Mouse (Mus musculus) midbrain, postnatal 0 days (tissue): ENCODE measurements around the gene Utp4. TPM values are rescaled to one million over a fixed set of nuclear protein-coding genes. Genes with fewer than 3 reads are reported as not detected.

Experiments
- ATAC-seq: fragments of 200-750 bp; cut with Nextera tagmentation; 2 replicates; pipeline ENCODE4 v1.8.0; 2017; ENCODE audit warnings: moderate number of reproducible peaks, mild to moderate bottlenecking, moderate TSS enrichment, moderate library complexity; ENCODE audit not compliant: low FRiP score
- DNase-seq: peaks from one replicate; pipeline ENCODE4 v3.0.0-alpha.2; 2015; ENCODE audit warnings: low spot score
- H3K27ac ChIP-seq: fragments of 300-500 bp; sonication (generic); 2 replicates; pipeline ENCODE4 v1.5.1; 2014; ENCODE audit warnings: low read depth, mild to moderate bottlenecking, low read length, mixed read lengths
- H3K27me3 ChIP-seq: fragments of 300-500 bp; sonication (generic); 2 replicates; pipeline ENCODE4 v1.6.1; 2014; ENCODE audit warnings: low read length, control low read depth, mixed read lengths; ENCODE audit not compliant: insufficient read depth
- H3K36me3 ChIP-seq: fragments of 300-500 bp; sonication (generic); 2 replicates; pipeline ENCODE4 v1.6.1; 2014; ENCODE audit warnings: low read length, control low read depth, mixed read lengths; ENCODE audit not compliant: insufficient read depth
- H3K4me1 ChIP-seq: fragments of 300-500 bp; sonication (generic); 2 replicates; pipeline ENCODE4 v1.6.1; 2014; ENCODE audit warnings: mild to moderate bottlenecking, control low read depth, antibody characterized with exemption, low read length, mixed read lengths; ENCODE audit not compliant: insufficient read depth
- H3K4me2 ChIP-seq: fragments of 300-500 bp; sonication (generic); 2 replicates; pipeline ENCODE4 v1.6.1; 2014; ENCODE audit warnings: low read depth, mild to moderate bottlenecking, low read length, mixed read lengths; ENCODE audit not compliant: poor library complexity, severe bottlenecking
- H3K4me3 ChIP-seq: fragments of 300-500 bp; sonication (generic); 2 replicates; pipeline ENCODE4 v1.5.1; 2014; ENCODE audit warnings: low read depth, mild to moderate bottlenecking, low read length, moderate library complexity
- H3K9ac ChIP-seq: fragments of 300-500 bp; sonication (generic); replicated peaks from 2 replicates; pipeline ENCODE4 v1.6.1; 2014; ENCODE audit warnings: mild to moderate bottlenecking, low read length, moderate library complexity, mixed read lengths; ENCODE audit not compliant: poor library complexity, severe bottlenecking
- H3K9me3 ChIP-seq: fragments of 300-500 bp; sonication (generic); 2 replicates; pipeline ENCODE4 v1.6.1; 2016; ENCODE audit warnings: low read length, control low read depth
- CTCF ChIP-seq: IDR thresholded peaks from 2 replicates; pipeline ENCODE4 v1.5.1; 2016; ENCODE audit warnings: antibody characterized with exemption, mild to moderate bottlenecking
- WGBS: fragments of 180-500 bp; shearing (Covaris S2); extraction: QIAGEN DNeasy Blood & Tissue Kit; methylation state at CpG from one replicate; pipeline ENCODE4 v1.1.7; 2014; 5-methylcytosine and 5-hydroxymethylcytosine counted together
- polyA plus RNA-seq: library from polyadenylated mRNA; unstranded; fragments of >200 nt; fragmentation: Nextera tagmentation; extraction: Ambion mirVana; gene quantifications from 2 replicates; pipeline ENCODE4 v1.2.1, GENCODE M21; 2015
- total RNA-seq: library from RNA; depleted of rRNA; stranded (reverse); fragments of >200 nt; gene quantifications from 2 replicates; pipeline ENCODE4 v1.2.3, GENCODE M21; 2014

The Utp4 gene
- total and polyA plus RNA-seq, 2 experiments from 2014 or later = 23.7 to 28.0 TPM

DNA sequence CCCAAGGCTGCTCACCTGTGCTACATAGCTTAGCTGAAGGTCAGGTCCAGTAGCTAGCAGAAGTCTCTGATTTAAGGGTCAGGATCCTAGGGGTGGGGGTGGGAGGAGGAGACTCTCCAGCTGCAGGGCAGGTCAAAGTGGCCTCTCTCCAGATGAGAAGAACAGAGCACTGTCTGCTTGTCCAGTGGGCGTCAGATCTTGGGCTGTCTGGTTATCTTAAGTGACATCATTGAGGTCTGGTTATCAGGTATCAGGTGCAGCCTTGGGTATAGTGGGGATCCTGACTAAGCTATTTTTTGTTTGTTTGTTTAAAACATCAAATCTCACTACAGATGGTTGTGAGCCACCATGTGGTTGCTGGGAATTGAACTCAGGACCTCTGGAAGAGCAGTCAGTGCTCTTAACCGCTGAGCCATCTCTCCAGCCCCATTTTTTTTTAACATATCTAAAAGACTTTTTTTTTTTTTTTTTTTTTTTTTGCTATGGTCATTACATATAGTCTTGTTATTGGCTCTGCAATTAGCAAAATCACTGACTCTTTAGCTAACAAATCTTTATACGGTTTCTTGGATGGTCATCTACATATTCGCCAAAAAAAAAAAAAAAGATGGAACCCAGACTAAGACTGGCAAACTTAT, 40.2 kb downstream of the Utp4 start:
- Histone ChIP-seq H3K27me3 (no peaks in the 10 kb centered on the region), H3K36me3 (no peaks in the 10 kb centered on the region), H3K4me1 (peaks cover 7% of the 10 kb centered on the region; the same call in 1 of the 2 replicates), H3K4me3 (no peak overlapping the region), H3K9ac (no peak overlapping the region), H3K27ac (no peak overlapping the region), H3K9me3 (no peaks in the 10 kb centered on the region), H3K4me2 (no peak overlapping the region)
- no peak for TF ChIP-seq CTCF
- ATAC-seq = no peak
- 83% methylated on average over 4 of the region's 4 CpGs for WGBS
- DNase-seq = no peak

DNA sequence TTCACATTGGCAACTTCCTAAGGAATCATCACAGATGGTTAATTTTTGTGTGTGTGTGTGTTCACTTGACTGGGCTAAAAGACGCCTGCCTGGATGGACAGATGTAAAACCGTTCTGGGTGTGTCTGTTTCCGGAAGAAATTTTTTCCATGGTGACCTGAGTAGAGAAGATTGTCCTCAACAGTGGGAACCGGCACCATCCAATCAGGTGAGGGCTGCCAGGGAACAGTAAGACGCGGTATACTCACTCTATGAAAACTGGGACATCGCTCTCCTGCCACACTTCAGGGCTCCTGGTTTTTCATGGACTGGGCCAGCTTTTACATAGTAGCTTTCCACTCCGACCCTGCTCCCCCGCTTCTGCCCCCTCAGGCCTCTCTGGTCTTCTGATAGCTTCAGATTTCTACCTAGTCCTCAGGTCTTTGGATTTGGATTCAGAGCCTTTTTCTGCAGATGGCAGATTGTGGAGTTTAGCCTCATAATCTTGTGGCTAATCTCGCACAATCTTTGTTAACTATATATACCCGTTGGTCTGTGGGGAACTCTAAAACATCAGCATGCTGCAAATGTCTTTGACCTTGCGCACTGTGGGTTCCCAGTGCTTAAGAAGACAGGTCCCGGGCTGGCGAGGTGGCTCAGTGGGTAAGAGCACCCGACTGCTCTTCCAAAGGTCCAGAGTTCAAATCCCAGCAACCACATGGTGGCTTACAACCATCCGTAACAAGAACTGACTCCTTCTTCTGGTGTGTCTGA, 41.0 kb downstream of the Utp4 start:
- Histone ChIP-seq H3K36me3 (no peaks in the 10 kb centered on the region), H3K9ac (no peak overlapping the region), H3K9me3 (no peaks in the 10 kb centered on the region), H3K4me1 (peaks cover 7% of the 10 kb centered on the region; the same call in 1 of the 2 replicates), H3K4me2 (no peak overlapping the region), H3K4me3 (no peak overlapping the region), H3K27ac (no peak overlapping the region), H3K27me3 (no peaks in the 10 kb centered on the region)
- DNase-seq (no peak), ATAC-seq (no peak)
- no peak for TF ChIP-seq CTCF
- WGBS = 77% methylated on average over 15 of the region's 16 CpGs

- Histone ChIP-seq H3K27me3 (no peaks in the 10 kb centered on the region), H3K9ac (peak within 1 kb of the TSS; percentile 83), H3K36me3 (no peaks in the 10 kb centered on the region), H3K4me1 (peaks cover 7% of the 10 kb centered on the region; the same call in 1 of the 2 replicates), H3K4me2 (peak within 1 kb of the TSS; percentile 70), H3K9me3 (no peaks in the 10 kb centered on the region), H3K4me3 (peak within 1 kb of the TSS; percentile 89), H3K27ac (peak within 1 kb of the TSS; percentile 82)
- no peak for TF ChIP-seq CTCF
- DNase-seq (peak; percentile 96), ATAC-seq (peak; percentile 84)
- WGBS = 0% methylated on average over 34 of the region's 41 CpGs
Measured at GRCm38 (mm10) chr8:106935324-106935869, 42.0 kb downstream of the Utp4 start, which contains the start of gene Sntb2. Gene Sntb2, plus strand, starts transcription at chr8:106935750.

GRCm38 (mm10) chr8:106935899-106936477, 42.6 kb downstream of the Utp4 start:
- H3K27me3 ChIP-seq = no peaks in the 10 kb centered on the region
- H3K4me3 ChIP-seq = peak overlapping the region; percentile 89
- H3K36me3 ChIP-seq = no peaks in the 10 kb centered on the region
- H3K27ac ChIP-seq = peak overlapping the region; percentile 82
- peak; percentile 38 for DNase-seq
- peak overlapping the region; percentile 70 for H3K4me2 ChIP-seq
- 0% methylated on average over 59 of the region's 76 CpGs for WGBS
- H3K4me1 ChIP-seq = peaks cover 7% of the 10 kb centered on the region; the same call in 1 of the 2 replicates
- H3K9me3 ChIP-seq = no peaks in the 10 kb centered on the region
- H3K9ac ChIP-seq = peak overlapping the region; percentile 83
- TF ChIP-seq CTCF = no peak
- ATAC-seq = peak; percentile 69

DNA sequence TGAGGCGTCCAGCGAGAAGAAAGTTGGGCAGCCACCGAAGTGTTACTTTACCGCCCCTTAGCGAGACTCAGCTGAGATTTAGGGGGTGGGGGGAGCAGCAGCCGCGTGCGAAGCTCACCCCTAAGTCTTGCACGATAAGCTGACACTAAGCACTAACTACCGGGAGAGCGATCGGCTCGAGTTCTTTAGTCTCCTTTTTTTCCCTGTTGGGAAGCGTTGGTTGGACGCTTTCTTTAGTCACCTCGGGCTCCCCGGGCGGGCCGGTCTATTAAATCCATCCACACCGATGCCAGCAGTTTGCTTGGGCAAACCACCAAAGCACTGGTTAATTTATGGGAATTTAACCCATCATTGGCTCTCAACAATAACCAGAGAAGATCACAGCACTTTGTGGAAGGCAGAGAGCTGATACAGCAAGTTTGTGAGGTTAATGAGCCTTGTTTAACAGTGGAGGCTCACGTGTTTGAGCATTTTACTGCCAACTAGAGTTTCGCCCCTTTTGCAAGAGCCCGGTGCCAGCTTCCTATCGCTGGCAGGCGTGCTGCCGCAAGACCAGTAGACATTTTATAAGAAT, 43.1 kb downstream of the Utp4 start:
- no peak for ATAC-seq
- H3K27me3 ChIP-seq = no peaks in the 10 kb centered on the region
- 0% methylated on average over 26 of the region's 26 CpGs for WGBS

More for the DNA sequence above, 43.1 kb downstream of the Utp4 start:
- no peak overlapping the region for H3K27ac ChIP-seq
- H3K9me3 ChIP-seq = no peaks in the 10 kb centered on the region
- H3K4me3 ChIP-seq = peak overlapping the region; percentile 89
- H3K36me3 ChIP-seq = no peaks in the 10 kb centered on the region
- TF ChIP-seq CTCF = no peak
- peak; percentile 62 for DNase-seq
- H3K4me1 ChIP-seq = peaks cover 7% of the 10 kb centered on the region; the same call in 1 of the 2 replicates
- peak overlapping the region; percentile 70 for H3K4me2 ChIP-seq
- peak overlapping the region; percentile 83 for H3K9ac ChIP-seq
